Mouse (Mus musculus): ENCODE results near the gene Cmtm1.

The Cmtm1 gene

GRCm38 (mm10) chr8:104246621-104247020 is 63.3 kb downstream of the Cmtm1 start:
- DNase-seq (ENCODE audit: low read depth in 2 of 2, low spot score in 2 of 2) = no peak
